Mouse (Mus musculus) embryonic facial prominence, embryonic 11.5 days (tissue): ENCODE measurements at regions not wholly inside any gene's neighbourhood (a gene's known extent, or its start where the extent isn't known, plus 50 kb on each side); places are given as distances from the start of the nearest gene placed in this dataset.
"Not testable (repeated sequence)": the region's sequence is repeated elsewhere in the genome, so short reads cannot be mapped to it uniquely, and the experiment has no call there.

Source experiments
- ATAC-seq: fragments of 200-750 bp; cut with Nextera tagmentation; replicated peaks from 2 replicates; pipeline ENCODE4 v1.8.0; 2017; ENCODE audit warnings: low read depth; ENCODE audit not compliant: insufficient number of reproducible peaks, low FRiP score, low TSS enrichment
- DNase-seq: peaks from one replicate; pipeline ENCODE4 v3.0.0-alpha.2; 2015; ENCODE audit warnings: low spot score
- H3K27ac ChIP-seq: fragments of 300-500 bp; sonication (generic); replicated peaks from 2 replicates; pipeline ENCODE4 v1.5.1; 2014; ENCODE audit warnings: mild to moderate bottlenecking, low read depth, low read length, control low read depth
- H3K27me3 ChIP-seq: fragments of 300-500 bp; sonication (generic); 2 replicates; pipeline ENCODE4 v1.6.1; 2014; ENCODE audit warnings: mild to moderate bottlenecking, low read length, moderate library complexity, mixed read lengths; ENCODE audit not compliant: control insufficient read depth, insufficient read depth
- H3K36me3 ChIP-seq: fragments of 300-500 bp; sonication (generic); replicated peaks from 2 replicates; pipeline ENCODE4 v1.6.1; 2014; ENCODE audit warnings: low read depth, mild to moderate bottlenecking, low read length, moderate library complexity, mixed read lengths; ENCODE audit not compliant: control insufficient read depth, insufficient read depth
- H3K4me1 ChIP-seq: fragments of 300-500 bp; sonication (generic); 2 replicates; pipeline ENCODE4 v1.6.1; 2014; ENCODE audit warnings: low read length, mixed read lengths; ENCODE audit not compliant: control insufficient read depth, insufficient read depth
- H3K4me2 ChIP-seq: fragments of 300-500 bp; sonication (generic); 2 replicates; pipeline ENCODE4 v1.6.1; 2014; ENCODE audit warnings: low read depth, mild to moderate bottlenecking, control low read depth, low read length, moderate library complexity
- H3K4me3 ChIP-seq: fragments of 300-500 bp; sonication (generic); 2 replicates; pipeline ENCODE4 v1.5.1; 2014; ENCODE audit warnings: low read depth, low read length, control low read depth
- H3K9ac ChIP-seq: fragments of 300-500 bp; sonication (generic); replicated peaks from 2 replicates; pipeline ENCODE4 v1.6.1; 2014; ENCODE audit warnings: mild to moderate bottlenecking, control low read depth, low read length
- H3K9me3 ChIP-seq: fragments of 300-500 bp; sonication (generic); replicated peaks from 2 replicates; pipeline ENCODE4 v1.6.1; 2016; ENCODE audit warnings: mild to moderate bottlenecking, low read length, inconsistent platforms, mixed read lengths; ENCODE audit not compliant: control insufficient read depth
- WGBS: fragments of 180-500 bp; shearing (Covaris S2); extraction: QIAGEN DNeasy Blood & Tissue Kit; methylation state at CpG from one replicate; pipeline ENCODE4 v1.1.7; 2014; 5-methylcytosine and 5-hydroxymethylcytosine counted together

DNA sequence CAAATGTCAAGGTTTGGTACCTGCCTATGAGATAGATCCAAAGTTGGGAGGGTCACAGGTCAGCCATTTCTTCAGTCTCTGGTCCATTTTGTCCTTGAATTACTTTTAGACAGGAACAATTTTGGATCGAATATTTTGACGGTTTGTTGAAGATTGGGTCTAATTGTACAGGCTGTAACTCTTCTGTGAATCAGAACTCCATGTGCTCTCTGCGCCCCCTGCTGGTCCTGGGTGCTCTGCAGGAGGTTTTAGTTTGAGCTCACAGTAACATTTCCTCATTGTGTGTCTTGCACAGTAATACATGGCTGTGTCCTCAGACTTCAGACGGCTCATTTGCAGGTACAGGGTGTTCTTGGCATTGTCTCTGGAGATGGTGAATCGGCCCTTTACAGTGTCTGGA is 158.1 kb downstream of the Adam6a start:
- not testable (repeated sequence) for DNase-seq, ATAC-seq
- 66% methylated on average over 4 of the region's 5 CpGs for WGBS

DNA sequence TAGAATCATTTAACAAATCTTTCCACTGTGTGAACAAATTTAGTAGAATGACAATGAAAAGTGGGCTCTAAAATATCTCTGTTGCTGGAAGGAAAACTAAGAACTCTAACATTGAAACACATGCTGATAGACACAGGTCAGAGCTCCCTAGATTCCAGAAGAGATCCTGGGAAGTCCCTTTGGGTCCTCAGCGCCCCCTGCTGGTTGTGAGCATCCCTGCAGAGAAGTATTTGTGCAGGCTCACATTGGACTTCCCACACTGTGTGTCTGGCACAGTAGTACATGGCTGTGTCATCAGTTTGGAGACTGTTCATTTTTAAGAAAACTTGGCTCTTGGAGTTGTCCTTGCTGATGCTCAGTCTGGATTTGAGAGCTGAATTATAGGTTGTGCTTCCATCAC is 172.7 kb downstream of the Adam6a start:
- H3K9ac ChIP-seq, ATAC-seq, H3K27ac ChIP-seq, H3K4me3 ChIP-seq, H3K4me2 ChIP-seq, DNase-seq, H3K4me1 ChIP-seq, H3K9me3 ChIP-seq, H3K27me3 ChIP-seq, H3K36me3 ChIP-seq: not testable (repeated sequence)
- 0% methylated on average over 1 of the region's 1 CpGs for WGBS

More for the DNA sequence above, 158.1 kb downstream of the Adam6a start:
- not testable (repeated sequence) for H3K4me3 ChIP-seq, H3K27ac ChIP-seq, H3K4me1 ChIP-seq, H3K9me3 ChIP-seq, H3K4me2 ChIP-seq, H3K9ac ChIP-seq, H3K36me3 ChIP-seq, H3K27me3 ChIP-seq

GRCm38 (mm10) chr12:113735847-113736246 is 192.1 kb downstream of the Adam6a start:
- H3K4me3 ChIP-seq = no peak overlapping the region
- H3K4me1 ChIP-seq = no peaks in the 10 kb centered on the region
- H3K36me3 ChIP-seq = no peaks in the 10 kb centered on the region
- DNase-seq = no peak
- H3K9ac ChIP-seq = no peak overlapping the region
- ATAC-seq = no peak
- no peaks in the 10 kb centered on the region for H3K27me3 ChIP-seq
- 66% methylated on average over 4 of the region's 4 CpGs for WGBS
- H3K9me3 ChIP-seq = no peaks in the 10 kb centered on the region; the same call in 1 of the 2 replicates
- H3K4me2 ChIP-seq = no peak overlapping the region
- no peak overlapping the region for H3K27ac ChIP-seq

GRCm38 (mm10) chr12:113746277-113746676 is 202.6 kb downstream of the Adam6a start:
- H3K4me1 ChIP-seq = no peaks in the 10 kb centered on the region
- no peak for DNase-seq
- no peaks in the 10 kb centered on the region for H3K36me3 ChIP-seq
- no peak overlapping the region for H3K4me2 ChIP-seq
- H3K27ac ChIP-seq = no peak overlapping the region
- 64% methylated on average over 1 of the region's 1 CpGs for WGBS
- H3K4me3 ChIP-seq = no peak overlapping the region
- no peak overlapping the region for H3K9ac ChIP-seq
- ATAC-seq = no peak
- H3K27me3 ChIP-seq = no peaks in the 10 kb centered on the region
- no peaks in the 10 kb centered on the region for H3K9me3 ChIP-seq

- Histone ChIP-seq H3K36me3 (no peaks in the 10 kb centered on the region), H3K4me2 (no peak overlapping the region), H3K27me3 (no peaks in the 10 kb centered on the region), H3K4me3 (no peak overlapping the region), H3K9ac (no peak overlapping the region), H3K4me1 (no peaks in the 10 kb centered on the region), H3K9me3 (no peaks in the 10 kb centered on the region), H3K27ac (no peak overlapping the region)
- ATAC-seq (no peak), DNase-seq (no peak)
These were observed 204.3 kb downstream of the Adam6a start for GRCm38 (mm10) chr12:113747987-113748386.

GRCm38 (mm10) chr12:113769587-113769986 is 225.9 kb downstream of the Adam6a start:
- no peak for ATAC-seq
- no peak for DNase-seq
- no peak overlapping the region for H3K4me2 ChIP-seq
- H3K27me3 ChIP-seq = no peaks in the 10 kb centered on the region
- H3K4me3 ChIP-seq = no peak overlapping the region
- no peaks in the 10 kb centered on the region for H3K4me1 ChIP-seq
- H3K9ac ChIP-seq = no peak overlapping the region
- no peaks in the 10 kb centered on the region for H3K9me3 ChIP-seq
- WGBS = 44% methylated on average over 1 of the region's 1 CpGs
- no peak overlapping the region for H3K27ac ChIP-seq
- H3K36me3 ChIP-seq = no peaks in the 10 kb centered on the region

DNA sequence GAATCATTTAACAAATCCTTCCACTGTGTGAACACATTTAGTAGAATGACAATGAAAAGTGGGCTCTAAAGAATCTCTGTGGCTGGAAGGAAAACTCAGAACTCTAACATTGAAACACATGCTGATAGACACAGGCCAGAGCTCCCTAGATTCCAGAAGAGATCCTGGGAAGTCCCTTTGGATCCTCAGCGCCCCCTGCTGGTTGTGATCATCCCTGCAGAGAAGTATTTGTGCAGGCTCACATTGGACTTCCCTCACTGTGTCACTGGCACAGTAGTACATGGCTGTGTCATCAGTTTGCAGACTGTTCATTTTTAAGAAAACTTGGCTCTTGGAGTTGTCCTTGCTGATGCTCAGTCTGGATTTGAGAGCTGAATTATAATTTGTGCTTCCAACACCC is 252.2 kb downstream of the Adam6a start:
- H3K9ac ChIP-seq, H3K4me2 ChIP-seq, H3K4me1 ChIP-seq, ATAC-seq, H3K4me3 ChIP-seq, H3K9me3 ChIP-seq, DNase-seq, H3K27ac ChIP-seq, H3K27me3 ChIP-seq, H3K36me3 ChIP-seq: not testable (repeated sequence)
- 0% methylated on average over 1 of the region's 1 CpGs for WGBS

GRCm38 (mm10) chr12:113826377-113826776 is 282.7 kb downstream of the Adam6a start:
- no peak overlapping the region for H3K4me2 ChIP-seq
- H3K36me3 ChIP-seq = no peaks in the 10 kb centered on the region
- H3K9me3 ChIP-seq = no peaks in the 10 kb centered on the region
- no peak overlapping the region for H3K27ac ChIP-seq
- ATAC-seq = no peak
- H3K27me3 ChIP-seq = no peaks in the 10 kb centered on the region
- no peak for DNase-seq
- no peaks in the 10 kb centered on the region for H3K4me1 ChIP-seq
- H3K4me3 ChIP-seq = no peak overlapping the region
- H3K9ac ChIP-seq = no peak overlapping the region
- 63% methylated on average over 5 of the region's 5 CpGs for WGBS
